Comparison of ENCODE assay signal across 23 mouse cellular contexts in the genomic region with DNA sequence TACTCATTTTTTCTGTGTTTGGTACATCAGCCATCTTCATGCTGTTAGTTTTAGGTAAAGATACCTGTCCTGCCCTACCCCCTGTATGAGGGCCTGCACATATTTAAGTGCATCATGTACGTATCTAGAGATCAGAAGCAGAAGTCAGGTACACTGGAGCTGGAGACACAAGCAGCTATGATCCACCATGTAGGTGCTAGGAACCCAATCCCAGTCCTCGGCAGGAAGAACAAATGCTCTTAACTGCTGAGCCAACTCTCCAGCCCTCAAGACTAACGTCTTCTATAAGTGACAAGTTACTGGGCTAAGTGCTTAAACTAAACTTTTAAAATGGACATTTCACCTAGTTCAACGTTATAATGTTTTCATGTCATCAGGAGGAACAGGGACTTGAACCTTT. TPM values are rescaled to one million over a fixed set of nuclear protein-coding genes. Genes with fewer than 3 reads are reported as not detected.
A peak's percentile ranks its signal among the peaks of the same experiment; 100 is the strongest.
DNase-seq lines count a peak whose midpoint lies in the region; ATAC-seq and TF ChIP-seq lines count a peak whose summit lies in the region.
"Had no signal": no experiment of that assay in that cellular context is flagged by ENCODE, and none has a peak within 500 bp of the region (broad histone marks: within the 10 kb centered on the region; RNA-seq: fewer than 3 reads in every experiment).

No protein-coding gene starts in this region.

- no peak overlapping the region for H3K27ac ChIP-seq in intestine, postnatal 0 days (ENCODE audit: low read depth, low read length)
- H3K27ac ChIP-seq in intestine, embryonic 15.5 days = no peak overlapping the region
- H3K27ac ChIP-seq in liver, postnatal 0 days (ENCODE audit: low read depth) = peak overlapping the region; percentile 49; the same call in 1 of the 2 replicates
- H3K27ac ChIP-seq in stomach, postnatal 0 days (replicated peaks) = 0 out of 2 replicates have a peak overlapping the region, but pooled peaks have one; percentile 14
- no peak overlapping the region for H3K27ac ChIP-seq in neural tube, embryonic 15.5 days (replicated peaks)
- H3K27ac ChIP-seq: embryonic facial prominence, embryonic 10.5 days; gastrocnemius, adult 2 months; heart, embryonic 10.5 days; heart, embryonic 15.5 days; hindbrain, embryonic 10.5 days; hindbrain, embryonic 15.5 days had no signal

- H3K9me3 ChIP-seq in intestine, postnatal 0 days (ENCODE audit: control insufficient read depth) = no peaks in the 10 kb centered on the region
- H3K9me3 ChIP-seq in intestine, embryonic 15.5 days = no peaks in the 10 kb centered on the region
- no peaks in the 10 kb centered on the region for H3K9me3 ChIP-seq in megakaryocyte, embryonic 14.5 days
- H3K9me3 ChIP-seq in liver, postnatal 0 days (ENCODE audit: low read length) = no peaks in the 10 kb centered on the region
- H3K9me3 ChIP-seq in stomach, postnatal 0 days (ENCODE audit: control insufficient read depth, low read length) = no peaks in the 10 kb centered on the region
- H3K9me3 ChIP-seq in neural tube, embryonic 15.5 days (replicated peaks) = no peaks in the 10 kb centered on the region
- H3K9me3 ChIP-seq: embryonic facial prominence, embryonic 10.5 days; heart, embryonic 10.5 days; heart, embryonic 15.5 days; hindbrain, embryonic 10.5 days; hindbrain, embryonic 15.5 days had no signal

- no peak for DNase-seq in liver, postnatal 0 days
- DNase-seq in stomach, postnatal 0 days (ENCODE audit: low spot score) = no peak
- DNase-seq: adrenal gland, adult 2 months; adrenal gland, postnatal 36 days; cerebellum, adult 2 months; cerebellum, postnatal 10 days; gastrocnemius, adult 2 months; gastrocnemius, postnatal 25 days; heart, postnatal 14 days had no signal

- peaks cover 34% of the 10 kb centered on the region; the same call in 1 of the 2 replicates for H3K4me1 ChIP-seq in intestine, postnatal 0 days (replicated peaks; ENCODE audit: control insufficient read depth, insufficient read depth, low read length)
- H3K4me1 ChIP-seq in intestine, embryonic 15.5 days (replicated peaks) = peaks cover 59% of the 10 kb centered on the region
- H3K4me1 ChIP-seq in megakaryocyte, embryonic 14.5 days = peaks cover 83% of the 10 kb centered on the region
- peaks cover 48% of the 10 kb centered on the region for H3K4me1 ChIP-seq in liver, postnatal 0 days (ENCODE audit: insufficient read depth)
- peaks cover 13% of the 10 kb centered on the region; the same call in 1 of the 2 replicates for H3K4me1 ChIP-seq in stomach, postnatal 0 days (replicated peaks; ENCODE audit: control insufficient read depth, insufficient read depth)
- H3K4me1 ChIP-seq in neural tube, embryonic 15.5 days = peaks cover 43% of the 10 kb centered on the region

- no peak for ATAC-seq in intestine, postnatal 0 days
- no peak for ATAC-seq in intestine, embryonic 15.5 days
- ATAC-seq in megakaryocyte, adult 5-6 weeks (ENCODE audit: poor library complexity, severe bottlenecking) = no peak
- no peak for ATAC-seq in liver, postnatal 0 days
- ATAC-seq in stomach, postnatal 0 days (ENCODE audit: low FRiP score, low TSS enrichment) = no peak
- ATAC-seq in neural tube, embryonic 15.5 days (ENCODE audit: low FRiP score) = no peak
- ATAC-seq: forebrain, embryonic 14.5 days had no signal

- H3K36me3 ChIP-seq in intestine, postnatal 0 days (ENCODE audit: control insufficient read depth, insufficient read depth) = 0 out of 2 replicates have a peak, but pooled peaks cover 6% of the 10 kb centered on the region
- 0 out of 2 replicates have a peak, but pooled peaks cover 3% of the 10 kb centered on the region for H3K36me3 ChIP-seq in intestine, embryonic 15.5 days
- peaks cover 49% of the 10 kb centered on the region for H3K36me3 ChIP-seq in megakaryocyte, embryonic 14.5 days (replicated peaks; ENCODE audit: low read length)
- H3K36me3 ChIP-seq in liver, postnatal 0 days (replicated peaks; ENCODE audit: insufficient read depth, low read length) = peaks cover 6% of the 10 kb centered on the region; the same call in 1 of the 2 replicates
- H3K36me3 ChIP-seq in stomach, postnatal 0 days (ENCODE audit: control insufficient read depth, insufficient read depth, low read length) = no peaks in the 10 kb centered on the region
- no peaks in the 10 kb centered on the region for H3K36me3 ChIP-seq in neural tube, embryonic 15.5 days
- H3K36me3 ChIP-seq: heart, embryonic 15.5 days; hindbrain, embryonic 10.5 days; hindbrain, embryonic 15.5 days had no signal

- no peak for TF ChIP-seq EP300 in liver, postnatal 0 days (IDR thresholded peaks at IDR 0.05; ENCODE audit: low read depth)
- no peak for TF ChIP-seq EP300 in stomach, postnatal 0 days (optimal IDR thresholded peaks at IDR 0.05)

- TF ChIP-seq CTCF in intestine, postnatal 0 days (IDR thresholded peaks at IDR 0.05; ENCODE audit: low read depth) = no peak
- no peak for TF ChIP-seq CTCF in liver, postnatal 0 days (IDR thresholded peaks at IDR 0.05; ENCODE audit: low read depth)
- no peak for TF ChIP-seq CTCF in stomach, postnatal 0 days (IDR thresholded peaks at IDR 0.05; ENCODE audit: low read depth)

- 0 out of 2 replicates have a peak overlapping the region, but pooled peaks have one; percentile 21 for H3K4me2 ChIP-seq in intestine, postnatal 0 days (replicated peaks; ENCODE audit: low read depth)
- no peak overlapping the region for H3K4me2 ChIP-seq in intestine, embryonic 15.5 days (replicated peaks)
- H3K4me2 ChIP-seq in liver, postnatal 0 days (ENCODE audit: low read depth, low read length) = peak overlapping the region; percentile 87
- no peak overlapping the region; the same call in 1 of the 2 replicates for H3K4me2 ChIP-seq in stomach, postnatal 0 days (replicated peaks; ENCODE audit: low read depth)
- H3K4me2 ChIP-seq in neural tube, embryonic 15.5 days = no peak overlapping the region
- H3K4me2 ChIP-seq: heart, embryonic 15.5 days; hindbrain, embryonic 15.5 days had no signal

- H3K4me3 ChIP-seq in intestine, postnatal 0 days (ENCODE audit: low read depth, low read length) = no peak overlapping the region
- H3K4me3 ChIP-seq in intestine, embryonic 15.5 days (replicated peaks) = no peak overlapping the region
- peak overlapping the region; percentile 20 for H3K4me3 ChIP-seq in megakaryocyte, embryonic 14.5 days (replicated peaks)
- H3K4me3 ChIP-seq in liver, postnatal 0 days (ENCODE audit: low read depth, low read length) = no peak overlapping the region
- no peak overlapping the region for H3K4me3 ChIP-seq in stomach, postnatal 0 days (ENCODE audit: low read depth, low read length)
- no peak overlapping the region for H3K4me3 ChIP-seq in neural tube, embryonic 15.5 days (replicated peaks)
- H3K4me3 ChIP-seq: embryonic facial prominence, embryonic 10.5 days; gastrocnemius, adult 2 months; heart, embryonic 10.5 days; heart, embryonic 15.5 days; hindbrain, embryonic 10.5 days; hindbrain, embryonic 15.5 days had no signal

- no peak overlapping the region for H3K9ac ChIP-seq in intestine, postnatal 0 days (ENCODE audit: low read depth, low read length)
- H3K9ac ChIP-seq in intestine, embryonic 15.5 days = no peak overlapping the region
- no peak overlapping the region for H3K9ac ChIP-seq in liver, postnatal 0 days (replicated peaks)
- H3K9ac ChIP-seq in stomach, postnatal 0 days (ENCODE audit: low read length) = no peak overlapping the region
- no peak overlapping the region for H3K9ac ChIP-seq in neural tube, embryonic 15.5 days (replicated peaks)
- H3K9ac ChIP-seq: heart, embryonic 15.5 days; hindbrain, embryonic 15.5 days had no signal

- WGBS in intestine, postnatal 0 days = 74% methylated on average over 4 of the region's 4 CpGs
- WGBS in intestine, embryonic 15.5 days = 77% methylated on average over 4 of the region's 4 CpGs
- 67% methylated on average over 4 of the region's 4 CpGs for WGBS in liver, postnatal 0 days (ENCODE audit: insufficient replicate concordance)
- 62% methylated on average over 4 of the region's 4 CpGs for WGBS in stomach, postnatal 0 days
- WGBS in neural tube, embryonic 15.5 days = 91% methylated on average over 4 of the region's 4 CpGs

- H3K27me3 ChIP-seq in intestine, postnatal 0 days (replicated peaks; ENCODE audit: control insufficient read depth, insufficient read depth, low read length) = no peaks in the 10 kb centered on the region
- H3K27me3 ChIP-seq in intestine, embryonic 15.5 days (replicated peaks) = no peaks in the 10 kb centered on the region
- H3K27me3 ChIP-seq in megakaryocyte, embryonic 14.5 days (replicated peaks) = no peaks in the 10 kb centered on the region
- H3K27me3 ChIP-seq in liver, postnatal 0 days (ENCODE audit: insufficient read depth, low read length) = no peaks in the 10 kb centered on the region
- H3K27me3 ChIP-seq in stomach, postnatal 0 days (ENCODE audit: control insufficient read depth, insufficient read depth, low read length) = no peaks in the 10 kb centered on the region
- H3K27me3 ChIP-seq in neural tube, embryonic 15.5 days (replicated peaks) = no peaks in the 10 kb centered on the region
- H3K27me3 ChIP-seq: heart, embryonic 15.5 days; hindbrain, embryonic 15.5 days had no signal

RNA-seq across cellular contexts. Expression of a gene that starts 3.9 kb away (rescaled TPM):
- 156 and 166 TPM in 2 replicates for polyA plus RNA-seq in intestine, postnatal 0 days (2015; fragmentation: Nextera tagmentation; extraction: Ambion mirVana)
- polyA plus RNA-seq in intestine, embryonic 15.5 days (2015; fragmentation: Nextera tagmentation; extraction: Ambion mirVana) = 103 and 125 TPM in 2 replicates
- 84.2 and 386 TPM in 2 replicates for polyA plus RNA-seq in megakaryocyte, embryonic 14.5 days (2012; ENCODE audit: insufficient read depth, low replicate concordance)
- 173 and 196 TPM in 2 replicates for total RNA-seq in megakaryocyte, adult 5-6 weeks (2015)
- total RNA-seq in megakaryocyte, adult 5-6 weeks (2017) = 215 and 251 TPM in 2 replicates
- 74.3 and 74.7 TPM in 2 replicates for polyA plus RNA-seq in liver, postnatal 0 days (2015; fragmentation: Nextera tagmentation; extraction: Ambion mirVana)
- polyA plus RNA-seq in stomach, postnatal 0 days (2015; fragmentation: Nextera tagmentation; extraction: Ambion mirVana) = 61.0 and 69.0 TPM in 2 replicates
- polyA plus RNA-seq in neural tube, embryonic 15.5 days (2015; fragmentation: Nextera tagmentation; extraction: Ambion mirVana) = 38.6 and 47.7 TPM in 2 replicates

RNA-seq across cellular contexts. Expression of a gene that starts 25.6 kb away (rescaled TPM):
- polyA plus RNA-seq in intestine, postnatal 0 days (2015; fragmentation: Nextera tagmentation; extraction: Ambion mirVana) = not detected in 2 replicates
- 0.55 TPM in 1 of 2 replicates, not detected in the other for polyA plus RNA-seq in intestine, embryonic 15.5 days (2015; fragmentation: Nextera tagmentation; extraction: Ambion mirVana)
- not detected in 2 replicates for polyA plus RNA-seq in megakaryocyte, embryonic 14.5 days (2012; ENCODE audit: insufficient read depth, low replicate concordance)
- total RNA-seq in megakaryocyte, adult 5-6 weeks (2015) = not detected in 2 replicates
- total RNA-seq in megakaryocyte, adult 5-6 weeks (2017) = not detected in 2 replicates
- not detected in 2 replicates for polyA plus RNA-seq in liver, postnatal 0 days (2015; fragmentation: Nextera tagmentation; extraction: Ambion mirVana)
- not detected in 2 replicates for polyA plus RNA-seq in stomach, postnatal 0 days (2015; fragmentation: Nextera tagmentation; extraction: Ambion mirVana)
- not detected in 2 replicates for polyA plus RNA-seq in neural tube, embryonic 15.5 days (2015; fragmentation: Nextera tagmentation; extraction: Ambion mirVana)
- total RNA-seq: adrenal gland, adult 2 months; adrenal gland, postnatal 36 days; ES-E14; gastrocnemius, adult 2 months; gastrocnemius, postnatal 25 days; granulocyte monocyte progenitor cell, adult 5-6 weeks; heart, postnatal 14 days had no signal
- polyA plus RNA-seq: adrenal gland, adult 2 months; cerebellum, adult 2 months; embryonic facial prominence, embryonic 10.5 days; embryonic facial prominence, embryonic 14.5 days; forebrain, embryonic 14.5 days; heart, embryonic 10.5 days; heart, embryonic 15.5 days; hindbrain, embryonic 10.5 days; hindbrain, embryonic 15.5 days had no signal

Comparison
In these comparisons a context has a peak if more than half of its experiments do, and no peak if none do; other contexts are left out.
1. H3K4me2 ChIP-seq: peak in intestine, postnatal 0 days (single experiment) and liver, postnatal 0 days (single experiment); none in intestine, embryonic 15.5 days (single experiment), stomach, postnatal 0 days (single experiment) and neural tube, embryonic 15.5 days (single experiment).
2. H3K27ac ChIP-seq: peak in liver, postnatal 0 days (single experiment) and stomach, postnatal 0 days (single experiment); none in intestine, postnatal 0 days (single experiment), intestine, embryonic 15.5 days (single experiment) and neural tube, embryonic 15.5 days (single experiment).